Mouse (Mus musculus): ENCODE data around the gene Diaph2.
"Not testable (repeated sequence)": the region's sequence is repeated elsewhere in the genome, so short reads cannot be mapped to it uniquely, and the experiment has no call there.

Diaph2 gene

DNA sequence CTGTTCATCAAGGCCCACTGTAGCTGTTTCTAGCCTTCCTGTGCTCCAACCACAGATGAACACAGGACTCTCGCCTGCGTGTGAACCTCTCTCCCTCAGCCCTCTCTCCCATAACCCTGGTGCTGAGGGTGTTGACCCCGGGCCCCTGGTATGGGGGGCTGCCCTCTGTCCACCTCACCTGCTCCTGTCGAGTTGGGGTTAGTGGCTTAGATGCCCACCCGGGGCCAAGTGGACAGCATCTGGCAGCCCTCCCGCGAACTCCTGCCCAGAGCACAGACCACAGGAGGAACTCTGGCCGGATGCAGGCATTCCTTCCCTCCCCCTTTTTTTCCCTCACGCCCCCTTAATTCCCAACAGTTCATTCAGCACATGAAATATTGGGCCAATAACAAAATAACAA, 537.5 kb downstream of the Diaph2 start:
- DNase-seq (ENCODE audit: low read depth): no peak

DNA sequence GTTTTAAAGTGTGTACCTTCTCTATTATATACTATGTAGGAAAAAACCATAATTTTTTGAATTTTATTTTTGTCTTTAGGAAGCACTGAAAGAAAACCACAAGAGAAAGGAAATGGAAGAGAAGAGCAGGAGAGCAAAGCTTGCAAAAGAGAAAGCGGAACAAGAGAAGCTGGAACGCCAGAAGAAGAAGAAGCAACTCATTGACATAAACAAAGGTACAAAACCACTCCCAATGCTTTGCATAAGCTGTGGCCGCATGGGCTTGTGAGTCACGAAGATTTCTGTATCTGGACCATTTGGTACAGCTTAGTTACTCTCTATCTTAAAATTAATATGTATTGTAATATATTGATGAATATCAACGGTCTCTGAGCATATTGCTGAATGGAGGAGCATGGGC, 540.2 kb downstream of the Diaph2 start:
- no peak for DNase-seq (ENCODE audit: low read depth)

DNA sequence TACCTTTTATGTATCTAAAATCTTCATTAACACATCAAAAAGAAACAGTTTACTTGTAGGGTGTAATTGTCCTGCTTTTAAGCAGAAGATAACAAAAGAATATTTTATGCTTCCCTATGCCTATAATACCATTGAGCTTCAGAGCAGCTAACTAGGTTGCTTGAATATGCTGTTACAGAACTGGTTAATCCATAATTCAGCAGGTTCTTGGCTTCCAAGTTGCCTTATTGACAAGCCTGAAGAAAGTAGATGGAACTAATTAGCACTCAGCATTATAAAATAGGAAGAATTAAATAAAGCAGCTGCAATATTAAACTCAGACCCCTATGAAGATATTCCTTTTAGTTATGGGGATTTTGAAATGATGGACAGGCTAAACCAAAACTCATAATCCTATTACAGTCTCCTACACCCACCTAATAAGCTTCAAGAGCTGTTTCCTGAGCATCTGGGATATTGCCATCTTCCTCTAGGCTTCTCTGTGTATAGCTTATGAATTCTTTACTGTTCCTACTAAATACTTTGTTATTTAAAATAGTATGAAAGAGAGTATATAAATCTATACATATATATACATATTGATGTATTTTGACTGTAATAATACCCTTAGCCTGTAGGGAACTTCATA, 601.4 kb downstream of the Diaph2 start:
- no peak for DNase-seq (ENCODE audit: low read depth)

GRCm38 (mm10) chrX:130351480-130351879, 601.9 kb downstream of the Diaph2 start:
- no peak for DNase-seq (ENCODE audit: low read depth)

GRCm38 (mm10) chrX:130393508-130394145, 644.1 kb downstream of the Diaph2 start:
- DNase-seq (ENCODE audit: low read depth): no peak

- DNase-seq (ENCODE audit: low read depth): no peak
Measured at GRCm38 (mm10) chrX:130403214-130403613, 653.7 kb downstream of the Diaph2 start.

DNA sequence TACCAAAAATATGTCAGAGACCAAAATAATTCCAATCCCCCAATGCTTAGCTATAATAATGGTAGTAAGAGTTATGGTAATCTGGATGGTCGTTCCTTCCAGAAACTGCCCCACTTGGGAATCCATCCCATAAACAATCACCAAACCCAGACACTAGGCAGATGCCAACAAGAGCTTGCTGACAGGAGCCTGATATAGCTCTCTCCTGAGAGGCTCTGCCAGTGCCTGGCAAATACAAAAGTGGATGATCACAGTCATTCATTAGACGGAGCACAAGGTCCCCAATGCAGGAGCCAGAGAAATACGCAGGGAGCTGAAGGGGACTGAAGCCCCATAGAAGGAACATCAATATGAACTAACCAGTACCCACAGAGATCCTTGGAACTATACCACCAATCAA, 657.9 kb downstream of the Diaph2 start:
- not testable (repeated sequence) for DNase-seq (ENCODE audit: low read depth)

DNA sequence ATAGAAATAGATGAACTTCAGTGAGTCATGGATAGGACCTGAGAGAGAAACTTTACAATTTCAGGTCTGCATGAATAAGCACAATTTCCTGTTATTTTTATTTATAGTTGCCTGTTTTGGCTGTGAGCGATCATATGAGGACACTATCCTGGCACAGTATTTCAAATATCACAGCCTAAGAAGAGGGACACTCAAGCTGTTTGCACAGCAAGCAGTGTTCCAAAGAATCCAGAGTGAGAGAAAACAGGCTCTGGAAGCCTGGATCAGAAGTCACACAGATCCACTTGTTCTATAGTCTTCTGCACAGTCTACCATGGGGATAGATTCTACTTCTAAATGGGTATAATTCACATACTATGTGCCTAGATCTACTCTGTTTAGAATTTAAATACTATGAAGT, 659.4 kb downstream of the Diaph2 start:
- DNase-seq (ENCODE audit: low read depth): no peak

DNA sequence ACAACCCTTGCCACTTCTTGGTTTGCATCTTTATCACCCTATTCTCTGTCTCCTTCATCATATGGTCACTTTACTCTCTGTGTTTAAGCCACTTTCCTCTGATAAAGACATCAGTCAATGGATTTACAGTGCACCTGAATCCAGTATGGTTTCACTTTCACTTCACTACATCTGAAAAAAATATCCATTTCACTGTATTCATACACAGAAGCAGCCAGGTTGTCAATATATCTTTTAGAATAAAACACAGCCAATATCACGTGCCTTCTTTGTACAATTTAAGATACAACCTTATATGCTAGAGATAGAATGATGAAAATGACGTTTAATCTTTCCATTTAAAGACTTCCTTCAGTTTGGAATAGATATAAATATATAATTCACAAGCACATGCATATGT, 673.6 kb downstream of the Diaph2 start:
- DNase-seq (ENCODE audit: low read depth): no peak

DNA sequence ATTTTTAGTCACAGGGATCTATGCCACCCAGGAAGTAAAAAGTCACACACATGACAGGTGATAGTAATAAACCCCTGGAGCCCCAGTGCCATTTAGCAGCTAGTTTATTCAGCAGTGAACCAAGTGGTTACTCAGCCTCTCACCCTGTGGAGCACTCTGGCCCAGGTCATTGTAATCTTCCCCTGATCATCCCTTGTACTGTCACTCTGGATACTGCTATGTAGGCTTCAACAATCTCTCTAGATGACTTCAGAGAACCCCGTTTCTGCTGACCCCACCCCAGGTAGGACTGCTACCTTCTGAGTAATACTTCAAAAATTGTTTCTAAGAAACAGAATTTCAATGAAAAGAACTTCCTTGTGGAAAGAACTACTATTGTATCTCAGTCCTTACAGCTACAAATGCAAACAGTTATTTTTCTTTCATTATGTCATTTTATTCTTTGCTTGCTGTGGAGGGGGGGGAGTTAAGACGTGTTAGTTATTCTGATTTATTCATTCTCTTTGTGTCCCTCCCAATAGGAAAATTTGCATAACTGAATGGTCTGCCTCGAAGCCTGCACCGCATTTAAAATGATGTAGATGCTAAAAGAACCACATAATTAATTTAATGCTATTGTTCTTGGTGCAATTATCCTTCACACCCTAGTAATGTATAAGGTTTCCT, 702.4 kb downstream of the Diaph2 start:
- no peak for DNase-seq (ENCODE audit: low read depth)

GRCm38 (mm10) chrX:130452488-130452823, 702.9 kb downstream of the Diaph2 start:
- no peak for DNase-seq (ENCODE audit: low read depth)

DNA sequence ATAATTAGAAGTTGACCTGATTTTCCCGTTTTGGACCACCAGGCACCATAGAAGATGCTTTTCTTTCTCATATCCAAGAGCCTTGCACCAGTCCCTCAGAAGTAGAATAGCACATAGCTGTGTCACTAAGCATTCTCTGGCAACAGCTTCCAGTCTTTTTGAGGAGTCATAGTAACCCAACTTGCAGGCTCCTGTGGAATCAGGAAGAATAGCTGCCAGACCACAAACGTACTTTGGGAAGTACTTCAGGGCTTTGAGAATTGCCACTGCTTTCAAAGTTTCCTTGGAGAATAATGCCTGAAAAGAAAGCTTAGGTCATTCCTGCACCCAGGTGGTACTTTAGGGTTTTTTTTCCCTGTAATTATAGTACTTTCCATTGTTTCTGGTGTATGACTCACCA, 723.6 kb downstream of the Diaph2 start:
- DNase-seq (ENCODE audit: low read depth): no peak

DNA sequence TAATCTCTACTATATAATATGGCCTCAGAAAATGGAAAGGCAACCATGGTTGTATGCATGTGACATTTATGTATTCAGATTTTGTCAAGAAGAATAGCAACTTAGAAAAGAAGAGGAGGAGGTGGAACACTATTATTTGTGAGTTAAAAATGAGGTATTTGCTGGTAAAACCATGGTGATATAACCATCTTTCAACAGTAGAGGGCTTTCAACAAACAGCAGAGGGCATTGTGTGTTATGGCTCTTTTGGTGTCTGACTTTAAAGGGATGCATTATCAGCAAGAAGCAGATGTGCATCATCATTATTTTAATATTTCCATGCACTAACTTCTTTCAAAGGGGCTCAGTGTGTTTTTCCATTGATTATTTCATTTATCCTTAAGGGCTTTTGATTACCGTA, 731.3 kb downstream of the Diaph2 start:
- DNase-seq (ENCODE audit: low read depth): no peak

- no peak for DNase-seq (ENCODE audit: low read depth)
Measured at GRCm38 (mm10) chrX:130502680-130503464, 753.3 kb downstream of the Diaph2 start.

GRCm38 (mm10) chrX:130503465-130503860, 753.9 kb downstream of the Diaph2 start:
- no peak for DNase-seq (ENCODE audit: low read depth)

GRCm38 (mm10) chrX:130505626-130506025, 756.1 kb downstream of the Diaph2 start:
- DNase-seq (ENCODE audit: low read depth): no peak

Measured in c-Kit-positive CD71-negative TER-119-negative erythroid progenitor cells, embryonic 14.5 days (primary cell).